Mouse (Mus musculus): ENCODE measurements around the gene Rbm7. TPM values are rescaled to one million over a fixed set of nuclear protein-coding genes. Genes with fewer than 3 reads are reported as not detected.

Gene Rbm7
- total RNA-seq, 2 experiments from 2014 or later: 21.1 to 21.8 TPM

Small RNA genes within 50 kb of the gene (microRNA-seq; reads per million reads assigned to microRNA genes)
- gene Gm23653: 0 reads per million in 2 experiments

Other genes with a start within 250 kb of the Rbm7 start
- 1 to 10 TPM in 1 of 2 experiments, under 1 TPM in 1; 0.74 to 1.7 TPM for gene Nxpe2, start 141.8 kb downstream of the Rbm7 start, total RNA-seq (2021)
- gene Rexo2, start 14.7 kb downstream of the Rbm7 start, total RNA-seq (2021): 10 to 100 TPM; 65.7 to 71.4 TPM
- 10 to 100 TPM; 38.2 to 42.3 TPM for gene Gm5617, start 143 bp upstream of the Rbm7 start, total RNA-seq (2021)
- gene Nnmt, start 109.9 kb upstream of the Rbm7 start, total RNA-seq (2021): 1 to 10 TPM; 4.1 to 6.2 TPM

All from heart, adult 18-20 months (tissue).